Mouse (Mus musculus) lung, postnatal 0 days (tissue): ENCODE data around the gene Dpp6. TPM values are rescaled to one million over a fixed set of nuclear protein-coding genes. Genes with fewer than 3 reads are reported as not detected.

Experiments used
- ATAC-seq: fragments of 200-750 bp; cut with Nextera tagmentation; 2 replicates; pipeline ENCODE4 v1.8.0; 2017; ENCODE audit warnings: moderate library complexity
- DNase-seq: peaks from one replicate; pipeline ENCODE4 v3.0.0-alpha.2; 2016; ENCODE audit warnings: low spot score
- H3K27ac ChIP-seq: fragments of 300-500 bp; sonication (generic); 2 replicates; pipeline ENCODE4 v1.5.1; 2014; ENCODE audit warnings: antibody characterized with exemption, mild to moderate bottlenecking, low read length, mixed read lengths
- H3K27me3 ChIP-seq: fragments of 300-500 bp; sonication (generic); replicated peaks from 2 replicates; pipeline ENCODE4 v1.6.1; 2014; ENCODE audit warnings: low read length, mixed read lengths; ENCODE audit not compliant: insufficient read depth
- H3K36me3 ChIP-seq: fragments of 300-500 bp; sonication (generic); 2 replicates; pipeline ENCODE4 v1.6.1; 2014; ENCODE audit warnings: low read length, mixed read lengths; ENCODE audit not compliant: insufficient read depth
- H3K4me1 ChIP-seq: fragments of 300-500 bp; sonication (generic); 2 replicates; pipeline ENCODE4 v1.6.1; 2014; ENCODE audit warnings: antibody characterized with exemption, low read depth, low read length, mixed read lengths; ENCODE audit not compliant: insufficient read depth
- H3K4me2 ChIP-seq: fragments of 300-500 bp; sonication (generic); replicated peaks from 2 replicates; pipeline ENCODE4 v1.6.1; 2014; ENCODE audit warnings: low read depth, mild to moderate bottlenecking, low read length, moderate library complexity, mixed read lengths
- H3K4me3 ChIP-seq: fragments of 300-500 bp; sonication (generic); 2 replicates; pipeline ENCODE4 v1.5.1; 2014; ENCODE audit warnings: low read depth, low read length
- H3K9ac ChIP-seq: fragments of 300-500 bp; sonication (generic); replicated peaks from 2 replicates; pipeline ENCODE4 v1.6.1; 2014; ENCODE audit warnings: low read depth, mild to moderate bottlenecking
- H3K9me3 ChIP-seq: fragments of 300-500 bp; sonication (generic); 2 replicates; pipeline ENCODE4 v1.6.1; 2016; ENCODE audit warnings: low read length, mixed read lengths
- CTCF ChIP-seq: IDR thresholded peaks from 2 replicates; pipeline ENCODE4 v1.5.1; 2016; ENCODE audit warnings: antibody characterized with exemption, mild to moderate bottlenecking
- EP300 ChIP-seq: IDR thresholded peaks from 2 replicates; pipeline ENCODE4 v1.6.1; 2016; ENCODE audit warnings: antibody characterized with exemption, mild to moderate bottlenecking, control low read depth
- WGBS: fragments of 180-500 bp; shearing (Covaris S2); extraction: QIAGEN DNeasy Blood & Tissue Kit; methylation state at CpG from one replicate; pipeline ENCODE4 v1.1.7; 2014; 5-methylcytosine and 5-hydroxymethylcytosine counted together
- polyA plus RNA-seq: library from polyadenylated mRNA; unstranded; fragments of >200 nt; fragmentation: Nextera tagmentation; extraction: Ambion mirVana; gene quantifications from 2 replicates; pipeline ENCODE4 v1.2.1, GENCODE M21; 2015

The Dpp6 gene
- polyA plus RNA-seq, 1 experiment from 2014 or later, result 0.05 TPM

DNA sequence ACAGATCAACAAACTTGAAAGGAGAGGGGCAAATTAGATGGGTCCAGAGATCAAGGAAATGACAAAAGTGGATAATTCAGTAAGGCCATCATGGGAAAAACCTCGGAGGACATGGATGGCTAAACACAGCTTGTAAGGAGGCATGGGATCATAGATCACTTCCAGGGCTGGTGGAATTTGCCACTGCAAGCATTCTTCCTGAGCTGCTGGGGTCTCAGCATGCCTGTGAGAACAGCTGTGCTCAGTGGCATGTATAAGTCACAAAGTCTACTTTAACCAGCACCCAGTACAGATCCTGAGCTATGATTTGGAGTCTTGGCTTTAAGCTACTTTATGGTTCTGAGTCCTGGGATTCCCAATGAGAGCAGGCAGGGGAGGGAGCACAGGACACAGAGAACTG is 246.9 kb downstream of the Dpp6 start:
- Histone ChIP-seq H3K36me3 (no peaks in the 10 kb centered on the region), H3K27me3 (no peaks in the 10 kb centered on the region), H3K27ac (no peak overlapping the region), H3K4me3 (no peak overlapping the region), H3K9ac (no peak overlapping the region), H3K9me3 (no peaks in the 10 kb centered on the region), H3K4me2 (no peak overlapping the region), H3K4me1 (no peaks in the 10 kb centered on the region)
- TF ChIP-seq CTCF (no peak), EP300 (no peak)
- DNase-seq, result no peak
- WGBS, result 30% methylated on average over 1 of the region's 1 CpGs
- no peak for ATAC-seq

DNA sequence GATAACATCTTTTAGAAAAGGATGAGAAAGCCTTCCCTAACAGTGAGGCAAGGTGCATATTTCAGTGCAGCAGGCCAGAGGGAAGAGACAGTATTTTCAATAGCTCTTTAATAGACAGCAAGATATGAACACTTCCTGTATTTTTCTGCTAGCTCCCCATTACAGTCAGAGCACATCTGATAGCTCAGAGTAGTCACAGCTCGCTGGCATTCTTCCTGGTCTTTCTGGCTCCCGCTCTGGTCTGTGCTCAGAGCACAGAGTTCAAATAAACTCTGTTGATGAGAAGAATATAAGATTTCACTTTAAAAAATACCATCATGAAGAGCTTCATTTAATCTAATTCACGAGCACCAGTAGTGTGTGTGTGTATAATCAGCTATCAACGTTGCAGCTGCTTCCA is 249.8 kb downstream of the Dpp6 start:
- Histone ChIP-seq H3K27ac (no peak overlapping the region), H3K36me3 (no peaks in the 10 kb centered on the region), H3K4me3 (no peak overlapping the region), H3K4me2 (no peak overlapping the region), H3K9ac (no peak overlapping the region), H3K9me3 (no peaks in the 10 kb centered on the region), H3K4me1 (no peaks in the 10 kb centered on the region), H3K27me3 (no peaks in the 10 kb centered on the region)
- DNase-seq, result no peak
- 56% methylated on average over 4 of the region's 4 CpGs for WGBS
- TF ChIP-seq CTCF, result no peak
- ATAC-seq, result no peak

DNA sequence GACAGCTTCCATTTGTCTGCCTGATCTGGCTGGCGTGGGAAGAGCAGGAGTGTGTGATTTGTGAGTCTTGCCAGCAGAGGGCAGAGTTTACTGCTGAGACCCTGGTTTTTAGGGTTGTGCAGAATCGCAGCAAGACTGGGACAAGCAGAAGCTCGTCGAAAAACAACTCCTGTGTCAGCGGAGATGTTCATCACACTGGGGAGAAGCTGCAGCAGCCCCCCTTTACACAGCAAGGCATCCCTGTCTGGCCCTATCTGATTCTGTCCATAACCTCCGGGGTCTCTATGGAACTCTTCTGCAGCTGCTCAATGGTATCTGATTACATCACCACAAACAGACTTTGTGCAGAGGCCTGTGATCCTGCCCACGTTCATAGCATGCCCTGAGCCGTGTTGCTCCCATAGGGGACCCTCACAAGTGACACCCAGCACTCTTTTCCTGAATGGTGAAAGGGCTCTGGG is 258.2 kb downstream of the Dpp6 start:
- 18% methylated on average over 8 of the region's 8 CpGs for WGBS
- DNase-seq, result peak; percentile 17
- H3K27ac ChIP-seq, result no peak overlapping the region
- H3K4me3 ChIP-seq, result no peak overlapping the region
- H3K4me2 ChIP-seq, result no peak overlapping the region
- no peaks in the 10 kb centered on the region for H3K9me3 ChIP-seq
- H3K4me1 ChIP-seq, result no peaks in the 10 kb centered on the region
- no peaks in the 10 kb centered on the region for H3K27me3 ChIP-seq
- ATAC-seq, result no peak
- no peaks in the 10 kb centered on the region for H3K36me3 ChIP-seq
- TF ChIP-seq EP300 (no peak), CTCF (peak; percentile 58)
- H3K9ac ChIP-seq, result no peak overlapping the region

DNA sequence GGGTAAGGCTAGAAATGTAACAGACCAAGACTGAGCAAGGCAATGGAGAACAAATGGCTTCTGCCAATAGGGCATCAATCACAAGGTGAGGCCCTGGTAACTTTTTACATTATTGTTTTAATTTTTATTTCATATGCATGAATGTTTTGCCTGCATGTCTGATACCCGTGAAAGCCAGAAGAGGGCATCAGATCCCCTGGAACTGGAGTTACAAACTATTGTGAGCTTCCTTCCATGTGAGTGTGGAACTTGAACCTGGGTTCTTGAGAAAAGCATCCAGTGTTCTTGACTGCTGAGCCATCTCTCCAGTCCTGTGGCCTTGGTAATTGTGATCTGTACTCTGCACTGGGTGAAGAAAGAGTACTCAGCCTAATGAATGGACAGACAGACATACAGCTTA is 259.0 kb downstream of the Dpp6 start:
- DNase-seq (no peak), ATAC-seq (no peak)
- 31% methylated on average over 1 of the region's 1 CpGs for WGBS
- no peak for TF ChIP-seq CTCF
- TF ChIP-seq EP300, result no peak
- Histone ChIP-seq H3K27me3 (no peaks in the 10 kb centered on the region), H3K4me2 (no peak overlapping the region), H3K4me1 (no peaks in the 10 kb centered on the region), H3K9ac (no peak overlapping the region), H3K36me3 (no peaks in the 10 kb centered on the region), H3K9me3 (no peaks in the 10 kb centered on the region), H3K4me3 (no peak overlapping the region), H3K27ac (no peak overlapping the region)

DNA sequence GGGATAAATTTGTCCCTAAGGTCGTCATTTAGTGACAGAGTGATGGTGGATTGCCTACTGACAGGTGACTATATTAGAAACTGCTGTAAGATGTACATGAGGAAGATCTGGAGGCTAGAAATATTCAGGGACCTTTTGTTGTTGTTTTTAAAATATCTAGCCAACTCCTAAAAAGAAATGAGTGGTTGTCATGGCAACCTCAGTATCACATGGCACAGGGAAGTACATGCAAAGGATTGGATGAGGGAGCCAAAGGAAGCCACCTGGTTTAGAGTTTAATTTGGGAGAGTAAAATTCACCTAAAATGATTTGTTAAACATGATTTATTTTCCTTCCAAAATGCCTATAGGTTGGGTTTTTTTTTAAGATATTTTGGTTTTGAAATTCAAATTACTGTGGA is 260.8 kb downstream of the Dpp6 start:
- no peaks in the 10 kb centered on the region for H3K9me3 ChIP-seq

DNA sequence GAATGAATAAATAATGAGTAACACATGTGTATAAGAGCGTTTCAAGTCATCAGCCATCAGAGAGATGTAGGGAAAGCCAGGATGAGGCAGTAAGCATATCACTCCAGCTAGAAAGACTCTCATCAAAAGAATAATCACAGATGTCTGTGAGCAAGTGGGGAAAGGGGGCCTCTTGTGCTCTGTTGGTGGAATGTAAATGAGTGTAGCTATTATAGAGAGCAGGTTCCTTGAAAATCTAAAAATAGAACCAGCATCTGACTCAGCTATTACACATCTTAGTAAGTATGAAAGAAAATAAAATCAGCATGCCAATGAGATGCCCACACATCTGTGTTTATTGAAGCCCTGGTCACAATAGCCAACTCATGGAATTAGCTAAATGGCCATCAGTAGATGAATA is 264.3 kb downstream of the Dpp6 start:
- ATAC-seq (no peak), DNase-seq (no peak)
- Histone ChIP-seq H3K4me1 (no peaks in the 10 kb centered on the region), H3K9ac (no peak overlapping the region), H3K9me3 (no peaks in the 10 kb centered on the region), H3K36me3 (no peaks in the 10 kb centered on the region), H3K4me2 (no peak overlapping the region), H3K27ac (no peak overlapping the region), H3K4me3 (no peak overlapping the region), H3K27me3 (no peaks in the 10 kb centered on the region)
- WGBS, result 59% methylated on average over 1 of the region's 1 CpGs
- no peak for TF ChIP-seq CTCF
- no peak for TF ChIP-seq EP300

More for the DNA sequence above, 260.8 kb downstream of the Dpp6 start:
- Histone ChIP-seq H3K27ac (no peak overlapping the region), H3K36me3 (no peaks in the 10 kb centered on the region), H3K4me1 (no peaks in the 10 kb centered on the region), H3K4me3 (no peak overlapping the region), H3K27me3 (no peaks in the 10 kb centered on the region), H3K4me2 (no peak overlapping the region), H3K9ac (no peak overlapping the region)
- WGBS, result 40% methylated on average over 1 of the region's 1 CpGs
- ATAC-seq (no peak), DNase-seq (no peak)
- no peak for TF ChIP-seq EP300
- TF ChIP-seq CTCF, result no peak

DNA sequence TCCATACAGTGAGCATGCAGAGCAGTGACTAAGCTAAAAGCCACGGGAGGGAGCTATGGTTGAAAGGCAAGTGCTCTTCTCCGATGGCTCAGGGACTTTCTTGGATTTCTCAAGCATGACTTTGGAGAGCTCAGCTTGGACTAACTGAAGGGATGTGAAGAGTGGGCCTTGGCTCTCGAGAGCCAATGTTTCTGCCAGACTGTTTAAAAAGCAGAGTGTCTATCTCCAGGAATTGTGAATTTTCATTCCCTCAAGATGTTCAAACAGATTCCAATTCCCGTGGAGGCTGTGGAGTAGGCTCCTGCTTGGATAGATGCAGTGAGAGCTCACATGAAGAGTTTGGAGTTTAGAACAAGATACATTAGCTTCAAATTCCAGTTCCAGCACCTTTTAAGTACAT is 266.8 kb downstream of the Dpp6 start:
- Histone ChIP-seq H3K9me3 (no peaks in the 10 kb centered on the region), H3K27ac (no peak overlapping the region), H3K36me3 (no peaks in the 10 kb centered on the region), H3K4me2 (no peak overlapping the region), H3K4me3 (no peak overlapping the region), H3K9ac (no peak overlapping the region), H3K4me1 (no peaks in the 10 kb centered on the region), H3K27me3 (no peaks in the 10 kb centered on the region)
- ATAC-seq (no peak), DNase-seq (no peak)
- no peak for TF ChIP-seq CTCF
- TF ChIP-seq EP300, result no peak
- 56% methylated on average over 4 of the region's 4 CpGs for WGBS
